Mouse (Mus musculus) induced T-regulatory cell, adult 2 months (primary cell): ENCODE measurements around the gene Edn1.

Experiments used
- DNase-seq: peaks from one replicate; pipeline ENCODE4 v3.0.0-alpha.2; 2012; ENCODE audit warnings: low read depth

The Edn1 gene

GRCm38 (mm10) chr13:42301161-42301721 lies at the start of gene Edn1:
Gene Edn1 (plus strand): TSS chr13:42301476.
- DNase-seq, result peak; percentile 55

- DNase-seq, result no peak
These were observed 47.5 kb upstream of the Edn1 start for GRCm38 (mm10) chr13:42253821-42254220.

GRCm38 (mm10) chr13:42255105-42255504 lies 46.2 kb upstream of the Edn1 start:
- no peak for DNase-seq

- DNase-seq, result no peak
These were observed 42.9 kb upstream of the Edn1 start for GRCm38 (mm10) chr13:42258422-42258821.

GRCm38 (mm10) chr13:42260667-42261066 lies 40.6 kb upstream of the Edn1 start:
- no peak for DNase-seq

GRCm38 (mm10) chr13:42270051-42270450 lies 31.2 kb upstream of the Edn1 start:
- DNase-seq, result no peak

GRCm38 (mm10) chr13:42276774-42277454 lies 24.4 kb upstream of the Edn1 start:
- no peak for DNase-seq

- DNase-seq, result no peak
These were observed 23.5 kb upstream of the Edn1 start for GRCm38 (mm10) chr13:42277751-42278150.

GRCm38 (mm10) chr13:42285896-42286295 lies 15.4 kb upstream of the Edn1 start:
- no peak for DNase-seq

- no peak for DNase-seq
These were observed 14.5 kb upstream of the Edn1 start for GRCm38 (mm10) chr13:42286768-42287167.

GRCm38 (mm10) chr13:42292593-42292992 lies 8.7 kb upstream of the Edn1 start:
- DNase-seq, result no peak

GRCm38 (mm10) chr13:42298302-42298701 lies 3.0 kb upstream of the Edn1 start:
- no peak for DNase-seq

- no peak for DNase-seq
These were observed 2.5 kb upstream of the Edn1 start for GRCm38 (mm10) chr13:42298766-42299165.

GRCm38 (mm10) chr13:42300567-42300966 lies 709 bp upstream of the Edn1 start:
- peak; percentile 77 for DNase-seq

GRCm38 (mm10) chr13:42301961-42302861 lies 935 bp downstream of the Edn1 start:
- peak; percentile 24 for DNase-seq

GRCm38 (mm10) chr13:42303180-42303929 lies 2.1 kb downstream of the Edn1 start:
- DNase-seq, result no peak

- DNase-seq, result no peak
These were observed 2.9 kb downstream of the Edn1 start for GRCm38 (mm10) chr13:42304139-42304538.

GRCm38 (mm10) chr13:42306870-42307800 lies 5.9 kb downstream of the Edn1 start:
- DNase-seq, result no peak

- DNase-seq, result no peak
These were observed 7.3 kb downstream of the Edn1 start for GRCm38 (mm10) chr13:42308368-42309103.

- DNase-seq, result no peak
These were observed 8.5 kb downstream of the Edn1 start for GRCm38 (mm10) chr13:42309804-42310203.
